Mouse (Mus musculus): ENCODE measurements around the gene Fn3krp.

Fn3krp gene

DNA sequence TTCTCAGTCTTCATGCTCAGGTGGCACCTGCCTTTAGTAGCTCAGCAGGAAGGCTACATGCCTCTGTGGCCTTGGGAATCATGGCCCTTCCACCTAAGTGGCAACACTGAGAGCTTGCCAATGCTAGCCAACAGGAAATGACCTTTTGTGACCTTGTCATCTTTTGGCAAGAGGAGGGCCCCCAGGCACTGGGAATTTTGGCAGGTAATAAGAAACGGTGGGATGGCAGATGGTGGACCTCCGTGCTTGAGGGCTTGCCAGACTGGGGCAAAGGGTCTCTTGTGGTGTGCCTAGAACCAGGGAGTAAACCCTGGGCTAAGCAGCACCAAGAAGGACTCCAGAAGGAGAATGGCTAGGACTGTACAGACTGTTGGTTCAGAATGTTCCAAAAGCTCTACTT, 20.9 kb downstream of the Fn3krp start:
- no peak for DNase-seq (ENCODE audit: low read depth)

DNA sequence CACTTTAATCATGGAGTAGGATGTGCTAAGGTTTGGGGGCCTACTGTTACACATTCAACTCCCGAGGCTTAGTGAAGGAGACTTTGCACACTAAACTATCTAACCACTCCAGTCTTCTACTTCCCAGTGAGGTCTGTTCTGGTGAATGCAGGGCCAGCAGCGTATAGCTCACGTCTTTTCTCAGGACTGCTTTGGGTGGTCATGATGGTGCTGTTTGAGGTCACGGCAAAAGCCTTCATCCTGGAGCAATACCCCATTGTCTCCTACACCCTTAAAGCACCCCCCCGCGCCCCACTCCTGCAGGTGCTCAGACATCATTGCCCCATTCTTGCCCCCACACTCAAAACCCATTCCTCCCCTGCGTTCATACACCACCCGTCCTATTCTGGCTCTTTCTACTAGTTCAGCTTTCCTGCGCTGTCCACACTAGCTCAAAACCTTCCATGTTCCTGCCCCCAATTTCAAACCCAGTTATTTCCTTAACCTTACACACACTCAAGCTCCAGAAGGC, 30.1 kb downstream of the Fn3krp start:
- no peak for DNase-seq (ENCODE audit: low read depth)

- peak; percentile 96 for DNase-seq (ENCODE audit: low read depth)
Measured at GRCm38 (mm10) chr11:121451753-121452635, 30.8 kb downstream of the Fn3krp start, which contains the start of gene Tbcd. Tbcd (plus strand) TSS chr11:121451949.

DNA sequence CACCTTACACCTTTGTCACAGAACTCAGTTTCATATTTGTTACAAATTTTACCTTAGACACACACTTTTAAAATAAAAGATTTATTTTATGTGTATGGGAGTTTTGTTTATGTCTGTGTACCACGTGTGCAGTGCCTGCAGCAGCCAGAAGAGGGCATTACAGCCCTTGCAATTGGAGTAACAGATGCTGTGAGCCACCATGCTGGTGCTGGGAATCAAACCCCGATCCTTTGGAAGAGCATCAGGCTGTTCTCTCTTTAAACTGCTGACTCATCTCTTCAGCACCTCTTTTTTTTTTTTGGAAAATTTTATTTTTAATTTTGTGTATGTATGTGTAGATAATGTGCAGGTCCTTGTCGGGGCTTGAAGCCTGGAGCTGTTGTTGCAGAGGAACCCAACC, 36.7 kb downstream of the Fn3krp start:
- DNase-seq (ENCODE audit: low read depth): no peak

DNA sequence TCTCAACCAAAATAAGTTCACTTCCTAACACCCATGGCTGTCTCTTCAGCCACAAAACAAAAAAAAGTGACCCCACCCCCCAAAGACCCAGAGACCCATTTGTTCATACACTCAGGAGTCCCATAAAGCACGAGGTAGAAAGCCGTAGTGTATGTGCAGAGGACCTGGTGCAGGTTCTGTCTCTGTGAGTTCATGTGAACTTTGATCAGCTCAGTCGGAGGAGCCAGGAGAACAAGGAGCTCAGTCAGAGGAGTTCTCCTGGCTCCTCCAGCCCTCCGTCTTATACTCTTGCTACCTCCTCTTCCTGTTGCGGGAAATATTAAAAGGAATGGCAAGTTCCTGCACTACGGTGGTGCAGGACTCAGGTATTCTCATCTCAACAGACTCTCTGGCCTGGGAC, 46.2 kb downstream of the Fn3krp start:
- DNase-seq (ENCODE audit: low read depth): no peak

DNA sequence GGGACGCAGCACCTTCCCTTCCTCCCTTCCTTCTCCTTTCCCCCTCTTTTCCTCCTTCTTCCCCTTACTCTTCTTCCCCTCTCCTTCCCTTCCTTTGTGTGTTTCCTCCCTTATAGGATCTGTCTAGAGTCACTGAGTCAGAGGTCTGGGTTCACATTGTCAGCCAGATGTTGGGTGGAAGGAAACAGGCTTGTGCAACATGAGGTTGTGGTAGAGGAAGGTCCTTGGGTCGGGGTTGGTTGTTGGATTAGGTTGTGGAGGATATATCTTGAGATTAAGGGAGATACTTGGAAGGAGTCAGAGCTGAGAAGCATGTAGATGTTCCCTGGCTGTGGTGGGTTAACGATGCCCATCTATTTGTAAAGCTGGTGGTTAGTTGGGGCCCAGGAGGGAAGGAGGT, 53.6 kb downstream of the Fn3krp start:
- DNase-seq (ENCODE audit: low read depth): peak; percentile 33

- DNase-seq (ENCODE audit: low read depth): peak; percentile 92
Measured at GRCm38 (mm10) chr11:121475699-121476415, 54.7 kb downstream of the Fn3krp start.

DNA sequence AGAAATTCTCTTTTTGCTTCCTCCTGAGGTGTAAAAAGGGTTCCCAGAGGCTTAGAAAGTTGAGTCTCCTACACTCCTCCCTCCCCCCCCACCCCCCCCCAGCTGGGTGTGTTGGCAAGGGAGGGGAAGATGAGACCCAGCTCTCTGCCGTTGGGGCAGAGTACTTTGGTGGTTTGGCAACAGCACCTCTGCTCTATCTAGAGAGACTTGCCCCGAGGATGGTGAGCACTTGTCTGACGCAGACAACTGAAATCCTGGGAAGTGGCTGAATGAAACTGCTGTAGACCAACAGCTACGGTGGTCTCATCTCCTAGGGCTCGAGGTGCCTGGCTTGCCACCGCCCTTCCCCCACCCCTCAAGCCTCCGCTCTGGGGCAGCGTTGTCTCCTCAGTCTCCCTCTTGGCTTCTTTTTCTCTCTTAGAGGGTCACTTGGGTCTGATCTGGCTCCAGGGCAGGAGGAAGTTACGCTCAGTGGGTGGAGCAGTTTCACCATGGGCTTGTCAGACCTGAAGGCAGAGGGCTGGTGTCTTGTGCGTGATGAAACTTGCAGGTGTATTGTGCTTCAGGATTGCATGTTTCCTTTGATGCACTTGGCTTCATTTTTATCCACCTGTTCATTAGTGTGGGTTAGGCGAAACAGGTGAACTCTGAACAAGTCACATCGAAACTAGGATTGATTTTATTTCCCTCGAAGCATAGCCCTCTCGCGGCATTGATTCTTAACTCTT, 58.4 kb downstream of the Fn3krp start:
- no peak for DNase-seq (ENCODE audit: low read depth)
